Mouse (Mus musculus): ENCODE measurements around the gene Svbp. TPM values are rescaled to one million over a fixed set of nuclear protein-coding genes. Genes with fewer than 3 reads are reported as not detected.
A peak's percentile ranks its signal among the peaks of the same experiment; 100 is the strongest.

The Svbp gene
- total RNA-seq, 2 experiments from 2014 or later: 21.1 to 25.3 TPM

DNA sequence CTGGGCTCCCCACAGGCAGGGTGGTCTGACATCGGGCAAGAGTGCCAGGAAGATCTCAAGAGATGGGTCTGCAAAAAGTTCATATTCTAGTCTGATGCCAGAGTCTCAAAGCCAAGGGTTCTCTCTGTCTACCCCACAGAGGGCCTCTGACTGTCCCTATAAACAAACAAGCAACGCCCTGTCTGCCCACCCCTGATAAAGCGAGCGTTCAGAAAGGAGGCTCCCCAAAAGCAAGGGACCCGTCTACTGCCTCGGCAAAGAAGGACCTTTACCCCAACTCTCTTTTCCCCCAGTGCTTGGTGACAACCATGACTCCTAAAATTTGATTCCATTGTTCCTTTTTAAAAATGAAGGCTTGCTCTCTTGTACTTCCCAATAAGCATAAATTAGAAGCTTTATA lies 5.2 kb upstream of the Svbp start, which contains the start of gene Ermap:
TSS of gene Ermap (minus strand) at position 148 of the 400 bp plus-strand sequence.
- DNase-seq (ENCODE audit: low spot score in 2 of 2): no peak

DNA sequence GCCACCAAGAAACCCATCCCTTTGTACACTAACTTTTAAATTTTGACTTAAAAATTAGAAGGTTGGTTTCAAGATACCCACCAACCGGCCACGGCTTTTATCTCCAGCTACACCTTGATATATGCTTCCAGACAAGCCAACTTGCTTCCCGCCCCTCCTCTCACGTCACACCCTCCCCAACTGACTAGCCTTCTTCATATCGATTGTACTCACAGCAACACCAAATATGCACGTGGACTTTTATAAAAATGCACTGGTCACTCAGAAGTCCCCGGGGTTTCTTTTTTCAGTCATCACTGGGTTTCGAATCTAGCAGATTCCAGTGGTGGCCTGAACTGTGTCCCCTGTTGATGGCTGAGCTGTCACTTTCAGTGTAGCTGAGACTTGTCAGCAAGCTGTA lies 4.5 kb upstream of the Svbp start:
- DNase-seq (ENCODE audit: low spot score in 2 of 2): no peak

DNA sequence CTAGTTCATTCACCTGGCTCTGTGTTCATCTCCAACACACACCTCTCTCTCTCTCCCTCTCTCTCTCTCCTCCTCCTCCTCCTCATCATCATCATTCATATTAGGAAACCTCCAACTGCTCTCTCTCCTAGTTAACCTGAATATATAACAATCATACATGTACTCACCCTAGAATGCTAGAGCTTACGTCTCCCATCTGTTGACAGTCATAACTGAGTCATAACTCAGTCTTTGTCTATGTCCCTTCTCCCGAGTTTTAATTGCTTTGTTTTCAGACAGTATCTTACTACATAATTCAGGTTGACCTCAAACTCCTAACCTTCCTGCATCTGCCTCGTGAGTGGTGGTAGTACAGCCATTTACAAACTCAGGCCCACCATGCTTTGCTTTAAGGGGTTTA lies 3.8 kb upstream of the Svbp start:
- no peak for DNase-seq (ENCODE audit: low spot score in 2 of 2)

DNA sequence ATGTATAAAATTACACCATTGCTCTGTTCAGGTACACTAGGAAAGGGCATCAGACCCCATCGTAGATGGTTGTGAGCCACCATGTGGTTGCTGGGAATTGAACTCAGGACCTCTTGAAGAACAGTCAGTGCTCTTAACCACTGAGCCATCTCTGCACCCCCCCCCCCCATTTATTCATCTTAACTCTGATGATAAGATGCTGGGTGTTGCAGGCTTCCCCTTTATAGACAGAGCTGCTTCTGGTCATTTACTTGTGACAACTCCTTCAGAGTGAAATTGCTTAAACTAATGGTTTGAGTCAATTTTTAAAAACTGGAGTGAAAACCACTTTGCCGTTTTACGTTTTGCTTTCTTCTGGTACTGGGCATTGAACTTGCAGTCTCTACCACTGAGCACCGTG lies 2.3 kb upstream of the Svbp start:
- DNase-seq (ENCODE audit: low spot score in 2 of 2): no peak

DNA sequence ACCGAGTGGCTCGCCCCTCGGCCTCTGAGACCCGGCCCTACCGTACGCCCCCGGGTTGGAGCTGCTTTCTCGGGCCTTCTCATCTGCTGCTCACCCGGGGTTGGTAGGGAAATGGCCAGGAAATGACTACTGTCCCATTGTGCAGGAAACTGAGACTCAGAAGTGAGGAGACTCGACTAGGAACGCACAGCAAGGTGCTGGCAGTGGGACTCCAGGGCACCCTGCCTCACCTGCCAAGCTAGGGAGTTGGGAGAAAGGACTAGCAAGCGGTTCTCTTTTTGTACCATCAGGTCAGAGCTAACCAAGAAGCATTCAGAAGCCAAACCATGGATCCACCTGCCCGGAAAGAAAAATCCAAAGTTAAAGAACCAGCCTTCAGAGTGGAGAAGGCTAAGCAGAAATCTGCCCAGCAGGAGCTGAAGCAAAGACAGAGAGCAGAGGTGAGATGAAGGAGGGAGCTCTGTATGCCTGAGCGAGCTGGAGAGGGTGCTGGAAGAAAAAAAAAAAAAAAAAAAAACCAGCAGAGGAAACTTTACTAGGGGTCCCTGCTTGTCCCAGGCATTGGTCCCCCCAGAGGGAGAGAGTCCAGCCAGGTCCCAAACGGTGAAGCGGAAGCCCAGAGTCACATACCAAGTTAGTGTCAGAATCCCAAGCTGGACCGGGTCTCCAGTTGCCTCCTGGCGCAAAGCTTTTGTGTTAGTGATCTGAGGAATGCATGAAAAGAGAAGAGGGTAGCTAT lies 645 bp downstream of the Svbp start:
- DNase-seq (ENCODE audit: low spot score in 2 of 2): peak in 1 of 2 experiments; percentile 26

DNA sequence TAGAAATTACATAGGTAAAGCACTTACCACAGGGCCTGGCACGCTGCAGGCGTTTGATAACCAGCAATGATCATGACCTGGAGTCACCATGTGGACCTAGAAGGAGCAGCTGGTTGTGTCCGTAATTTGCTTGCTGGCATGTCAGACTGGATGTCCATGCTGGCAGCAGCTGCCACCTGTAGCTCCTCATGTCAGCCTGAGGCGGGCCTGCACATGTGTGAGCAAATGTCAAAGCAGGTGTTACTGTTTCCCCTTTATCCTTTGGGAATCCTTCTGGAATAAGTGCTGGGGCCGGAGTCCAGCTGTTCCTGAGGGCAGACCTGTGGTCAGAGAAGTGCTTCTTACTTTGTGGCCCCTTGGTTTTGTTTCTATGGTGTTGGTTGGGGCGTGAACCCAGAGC lies 3.0 kb downstream of the Svbp start:
- DNase-seq (ENCODE audit: low spot score in 2 of 2): no peak

DNA sequence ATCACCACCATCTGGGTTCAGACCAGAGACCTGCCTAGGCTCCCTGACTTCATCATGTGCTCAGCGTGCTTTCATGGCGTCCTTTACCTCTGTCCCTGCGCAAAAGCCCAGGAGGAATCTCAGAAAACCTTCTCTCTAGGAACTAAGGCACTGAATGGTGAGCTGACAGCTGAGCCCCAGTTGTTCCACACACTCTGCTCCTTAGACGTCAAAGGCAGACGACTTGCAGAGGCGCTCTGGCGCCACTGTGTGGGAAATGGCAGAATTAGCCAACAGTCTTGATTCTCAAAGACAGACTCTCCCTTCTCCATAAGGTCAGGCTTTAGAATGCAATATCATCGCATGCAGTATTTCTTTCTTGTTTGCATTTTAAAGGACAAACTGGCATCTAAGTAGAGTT lies 9.6 kb downstream of the Svbp start:
- DNase-seq (ENCODE audit: low spot score in 2 of 2): peak; percentile 27 to 52

DNA sequence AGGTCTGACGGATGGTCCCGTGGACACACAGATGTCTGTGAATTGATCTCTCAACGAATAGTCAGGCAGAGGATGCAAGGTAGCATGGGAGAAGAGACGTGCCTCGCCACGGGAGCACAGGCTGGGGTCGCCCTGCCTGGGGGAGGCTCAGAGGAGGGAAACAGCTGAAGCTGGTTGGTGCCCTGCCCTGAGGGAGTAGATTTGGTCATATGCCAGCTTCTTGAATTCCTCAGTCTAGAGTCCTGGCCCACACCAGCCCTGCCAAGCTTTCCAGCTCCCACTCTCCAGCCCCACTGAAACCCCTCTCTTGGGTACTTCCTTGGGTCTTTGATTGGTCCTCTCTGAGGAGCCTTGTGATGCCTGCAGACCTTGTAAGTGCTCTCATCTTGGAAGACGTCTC lies 21.6 kb downstream of the Svbp start:
- DNase-seq (ENCODE audit: low spot score in 2 of 2): no peak

DNA sequence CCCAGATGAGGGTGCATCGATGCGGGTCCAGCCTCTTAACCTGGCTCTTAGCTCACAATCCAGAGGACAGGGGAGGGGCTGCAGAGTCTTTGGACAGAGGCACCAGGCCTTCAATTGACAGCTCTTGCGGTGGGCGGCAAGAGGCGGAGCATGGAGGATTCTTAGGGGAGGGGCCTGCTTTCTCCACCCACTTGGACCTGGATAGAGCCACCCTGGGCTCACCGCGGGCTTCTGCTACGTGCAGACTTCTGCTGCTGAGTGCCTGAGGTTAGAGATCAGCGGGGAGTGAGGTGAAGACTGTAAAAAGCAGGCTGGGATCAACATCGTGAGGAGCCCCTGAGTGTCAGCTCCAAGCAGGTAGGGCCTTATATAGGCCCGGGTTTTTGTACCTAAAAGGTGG lies 23.1 kb downstream of the Svbp start, which contains the start of gene Tmem269:
TSS of gene Tmem269 (minus strand) at position 49 of the 400 bp plus-strand sequence.
- DNase-seq (ENCODE audit: low spot score in 2 of 2): no peak

DNA sequence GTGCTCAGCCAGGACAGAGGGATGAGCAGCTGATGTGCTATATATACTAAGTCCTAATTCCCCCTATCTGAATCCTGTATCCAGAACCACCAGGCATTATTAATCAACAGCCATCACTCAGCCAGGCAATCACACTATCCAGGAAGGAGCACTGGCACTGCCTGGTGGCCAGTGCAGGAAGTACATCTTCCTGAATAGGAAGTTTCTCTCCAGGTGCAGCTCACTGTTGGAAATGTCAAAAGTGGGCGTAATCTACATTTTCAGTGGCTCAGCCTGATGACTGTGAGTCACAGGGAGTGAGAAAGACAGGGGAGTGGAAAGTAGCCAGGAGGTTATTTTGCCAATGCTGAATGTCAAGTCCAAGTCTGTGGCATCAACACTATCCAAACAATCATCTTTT lies 28.6 kb downstream of the Svbp start:
- peak in 1 of 2 experiments; percentile 29 for DNase-seq (ENCODE audit: low spot score in 2 of 2)

DNA sequence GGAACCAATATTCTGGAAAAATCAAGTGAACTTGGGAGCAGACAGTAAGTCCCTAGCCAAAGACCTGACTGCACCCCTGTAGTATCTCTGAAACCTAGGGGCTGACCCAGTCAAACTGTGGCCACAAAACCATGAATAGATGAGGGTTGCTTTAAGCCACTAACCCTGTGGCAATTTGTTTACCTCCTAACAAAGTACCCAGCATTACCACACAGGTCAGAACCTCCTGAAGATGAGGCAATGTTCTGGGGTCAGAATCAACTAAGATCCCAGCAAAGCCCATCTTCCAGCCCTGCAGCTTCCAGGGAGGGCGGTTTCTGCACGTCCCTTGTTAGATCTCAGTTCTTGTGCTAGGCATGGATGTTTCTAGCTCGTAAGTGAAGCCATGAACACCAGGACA lies 29.4 kb downstream of the Svbp start:
- no peak for DNase-seq (ENCODE audit: low spot score in 2 of 2)

DNA sequence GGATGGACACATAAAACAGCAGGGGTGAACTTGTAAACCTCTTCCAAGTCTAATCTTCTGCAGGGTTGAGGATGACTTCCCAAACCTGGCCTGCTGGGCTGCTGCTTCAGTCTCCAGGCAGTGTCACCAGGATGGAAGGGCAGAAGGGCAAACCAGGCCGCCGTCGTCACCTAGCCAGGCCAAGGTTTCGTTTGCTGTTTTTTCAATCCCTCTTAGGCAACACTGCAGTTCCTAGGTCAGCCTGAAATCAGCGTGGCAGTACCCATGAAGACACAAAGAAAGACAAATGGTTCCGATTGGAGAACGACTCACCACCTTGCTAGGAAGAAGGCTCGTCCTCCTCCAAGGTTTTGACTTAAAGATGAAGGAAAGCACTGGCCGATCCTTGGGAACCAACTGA lies 30.6 kb downstream of the Svbp start:
- DNase-seq (ENCODE audit: low spot score in 2 of 2): no peak

DNA sequence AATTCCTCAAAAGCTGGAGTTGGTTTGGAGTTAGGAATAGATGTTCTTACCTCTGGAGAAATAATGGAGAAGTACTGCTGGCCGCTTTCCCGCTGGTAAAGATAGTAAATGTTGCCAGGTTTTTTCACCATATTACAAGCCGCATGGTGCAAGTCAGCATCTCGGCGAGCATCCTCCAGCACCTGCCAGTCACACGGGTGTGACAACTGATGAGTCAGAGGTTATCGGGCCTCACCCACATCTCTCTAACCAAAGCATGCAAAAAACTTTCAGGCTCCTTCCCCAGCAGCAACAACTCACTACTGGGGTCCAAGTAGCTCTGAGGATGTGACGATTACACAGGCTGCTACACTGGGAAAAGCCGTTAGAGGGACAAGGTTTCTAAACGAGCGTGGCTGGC lies 31.6 kb downstream of the Svbp start:
- no peak for DNase-seq (ENCODE audit: low spot score in 2 of 2)

DNA sequence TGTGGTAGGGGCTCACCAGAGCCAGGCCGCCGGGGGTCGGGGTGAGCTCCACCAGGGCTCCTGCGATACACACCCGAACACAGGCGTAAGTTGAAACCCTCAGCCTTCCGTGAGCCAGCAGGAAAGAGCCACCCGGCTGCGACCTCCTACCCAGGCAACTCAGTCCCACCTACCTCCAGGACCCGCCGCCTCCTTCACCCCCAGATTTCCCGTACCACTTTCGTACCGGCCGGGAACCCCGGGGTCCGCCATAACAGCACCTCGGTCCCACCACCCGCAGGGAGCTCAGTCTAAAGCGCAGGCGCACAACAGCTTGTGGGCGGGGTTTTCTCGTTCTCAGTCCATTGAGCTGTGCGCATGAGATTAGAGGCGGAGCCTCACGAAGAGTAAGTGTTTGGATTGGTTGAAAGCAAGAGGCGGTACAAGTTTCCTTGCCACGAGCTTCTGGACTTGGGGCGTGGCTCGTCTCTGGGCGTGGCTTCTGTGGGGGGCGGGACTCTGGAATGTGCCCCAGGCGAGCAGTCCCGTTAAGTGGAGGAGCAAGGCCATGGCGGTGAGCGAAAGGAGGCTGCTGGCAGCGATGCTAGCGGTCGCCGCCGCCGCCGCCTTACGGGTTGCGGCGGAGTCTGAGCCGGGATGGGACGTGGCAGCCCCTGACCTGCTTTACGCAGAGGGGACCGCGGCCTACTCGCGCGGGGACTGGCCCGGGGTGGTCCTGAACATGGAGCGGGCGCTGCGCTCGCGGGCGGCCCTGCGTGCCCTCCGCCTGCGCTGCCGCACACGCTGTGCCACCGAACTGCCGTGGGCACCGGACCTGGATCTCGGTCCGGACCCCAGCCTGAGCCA lies 37.5 kb downstream of the Svbp start, which contains the start of the genes AU022252 and P3h1:
TSS of gene AU022252 (minus strand) at position 303 of the 846 bp plus-strand sequence.
TSS of gene P3h1 (plus strand) at position 506 of the 846 bp plus-strand sequence.
- DNase-seq (ENCODE audit: low spot score in 2 of 2): peak; percentile 98 to 99

DNA sequence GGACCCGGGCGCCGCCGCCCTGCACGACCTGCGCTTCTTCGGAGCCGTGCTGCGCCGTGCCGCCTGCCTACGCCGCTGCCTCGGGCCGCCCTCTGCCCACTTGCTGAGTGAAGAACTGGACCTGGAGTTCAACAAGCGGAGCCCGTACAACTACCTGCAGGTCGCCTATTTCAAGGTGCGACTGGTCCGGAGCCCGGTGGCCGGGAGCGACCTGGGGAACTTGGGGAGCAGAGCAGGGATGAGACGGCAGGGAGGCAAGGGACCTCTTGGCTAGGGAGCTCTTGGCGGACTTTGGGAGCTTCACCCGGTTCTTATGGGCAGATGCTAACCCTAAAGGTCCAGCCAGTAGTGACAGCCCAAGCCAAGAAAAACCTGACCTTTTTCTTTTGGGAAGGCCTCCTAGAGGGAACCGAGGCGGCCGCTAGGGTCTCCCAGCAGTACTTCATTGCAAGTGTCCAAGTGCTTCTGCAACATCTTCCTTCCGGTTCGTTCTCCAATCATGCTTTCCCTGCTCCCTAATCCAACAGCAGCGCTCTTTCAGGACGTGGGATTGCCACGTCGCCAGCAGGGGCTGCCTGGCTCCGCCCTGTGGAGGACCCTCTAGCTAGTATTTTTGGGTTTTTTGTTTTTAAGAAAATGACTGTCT lies 38.3 kb downstream of the Svbp start:
- DNase-seq (ENCODE audit: low spot score in 2 of 2): peak; percentile 41 to 71

DNA sequence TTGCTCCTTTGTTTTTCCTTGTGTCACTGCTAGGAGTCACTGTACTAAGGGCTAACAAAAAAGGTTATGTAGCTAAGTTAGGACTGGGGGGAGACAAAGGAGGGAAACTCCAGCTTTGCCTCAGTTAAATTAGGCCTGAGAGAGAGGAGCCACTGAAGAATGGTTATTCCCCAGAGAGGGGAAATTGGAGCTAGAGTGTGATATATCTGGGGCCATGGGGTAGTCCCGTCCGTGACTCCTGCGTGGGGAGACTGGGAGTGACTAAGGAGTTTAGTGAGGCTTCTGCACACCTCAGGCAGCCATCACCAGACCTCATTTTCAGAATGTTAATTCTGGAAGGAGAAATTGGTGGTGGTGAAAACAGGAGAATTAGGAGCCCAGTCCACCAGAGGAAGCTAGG lies 39.2 kb downstream of the Svbp start:
- DNase-seq (ENCODE audit: low spot score in 2 of 2): no peak

DNA sequence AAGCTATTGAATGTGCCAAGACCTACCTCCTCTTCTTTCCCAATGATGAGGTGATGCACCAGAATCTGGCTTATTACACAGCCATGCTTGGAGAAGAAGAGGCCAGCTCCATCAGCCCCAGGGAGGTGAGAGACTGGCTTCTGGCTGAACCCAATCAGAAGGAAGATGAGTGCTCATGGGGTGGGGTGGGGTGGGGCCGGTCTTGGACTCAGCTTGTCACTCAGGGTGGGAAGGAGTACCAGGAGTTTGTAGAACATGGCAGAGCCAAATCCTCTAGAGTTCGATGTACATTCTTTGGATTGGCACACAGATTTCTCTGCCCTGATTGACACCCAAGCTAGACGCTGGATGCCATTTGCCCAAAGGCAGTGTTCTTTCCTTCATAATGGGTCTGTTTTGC lies 43.6 kb downstream of the Svbp start:
- DNase-seq (ENCODE audit: low spot score in 2 of 2): no peak

DNA sequence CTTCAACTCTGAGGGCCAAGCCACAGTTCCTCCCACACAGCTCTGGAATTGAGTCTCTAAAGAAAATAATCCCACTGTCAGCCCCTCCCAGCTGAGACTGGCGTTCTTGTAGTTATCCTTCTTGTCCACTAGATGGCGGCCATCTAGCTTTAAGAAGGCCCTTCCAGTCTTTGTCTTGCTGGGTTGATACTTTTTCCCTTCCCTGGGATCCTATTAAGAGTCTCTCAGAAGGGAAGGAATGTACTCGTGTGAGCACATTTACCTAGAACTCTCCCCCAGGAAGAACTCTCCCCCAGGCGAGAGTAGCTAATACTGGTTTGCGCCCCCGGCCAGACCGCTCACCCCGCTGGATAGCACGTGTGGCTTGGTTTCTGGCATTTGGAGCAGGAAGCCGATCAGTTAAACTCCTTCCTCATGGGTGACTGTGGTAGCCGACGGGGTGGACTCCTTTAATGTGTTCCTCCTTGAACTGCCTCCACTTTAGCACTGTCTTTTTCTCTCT lies 44.1 kb downstream of the Svbp start:
- peak; percentile 32 to 58 for DNase-seq (ENCODE audit: low spot score in 2 of 2)

DNA sequence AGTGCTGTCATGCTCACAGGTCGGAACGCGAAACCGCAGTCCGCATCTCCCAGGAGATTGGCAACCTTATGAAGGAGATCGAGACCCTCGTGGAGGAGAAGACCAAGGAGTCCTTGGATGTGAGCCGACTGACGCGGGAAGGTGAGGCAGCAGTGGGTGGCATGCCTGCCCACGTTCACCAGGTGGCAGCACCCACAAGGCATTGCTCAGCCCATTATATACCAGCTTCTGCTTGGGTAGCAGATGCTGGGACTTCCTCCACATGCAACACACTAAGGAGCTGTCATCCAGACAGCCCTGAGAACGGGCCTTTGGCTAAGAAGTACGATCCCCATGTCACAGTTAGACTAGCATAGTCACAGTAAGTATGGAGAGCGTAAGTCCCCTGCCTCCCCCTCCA lies 46.6 kb downstream of the Svbp start:
- DNase-seq (ENCODE audit: low spot score in 2 of 2): peak; percentile 31 to 54

DNA sequence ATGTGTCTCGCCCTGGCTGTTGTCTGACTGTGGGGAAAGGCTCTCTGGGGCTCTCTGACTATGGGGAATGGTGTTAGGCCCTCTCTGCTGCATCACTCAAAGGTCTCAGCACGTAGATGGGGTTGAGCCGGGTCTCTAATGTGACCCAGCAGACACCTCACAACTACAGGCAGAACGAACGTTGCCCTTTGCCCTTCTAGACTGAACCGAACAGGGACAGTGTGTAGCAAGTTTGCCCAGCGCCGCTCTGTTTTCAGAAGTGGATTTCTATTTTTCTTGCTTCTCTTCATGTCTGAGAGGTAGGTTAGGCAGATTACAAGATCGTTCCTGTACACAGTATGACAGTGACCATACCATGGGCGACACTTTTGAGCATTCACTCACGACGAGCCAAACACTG lies 47.5 kb downstream of the Svbp start:
- DNase-seq (ENCODE audit: low spot score in 2 of 2): no peak

DNA sequence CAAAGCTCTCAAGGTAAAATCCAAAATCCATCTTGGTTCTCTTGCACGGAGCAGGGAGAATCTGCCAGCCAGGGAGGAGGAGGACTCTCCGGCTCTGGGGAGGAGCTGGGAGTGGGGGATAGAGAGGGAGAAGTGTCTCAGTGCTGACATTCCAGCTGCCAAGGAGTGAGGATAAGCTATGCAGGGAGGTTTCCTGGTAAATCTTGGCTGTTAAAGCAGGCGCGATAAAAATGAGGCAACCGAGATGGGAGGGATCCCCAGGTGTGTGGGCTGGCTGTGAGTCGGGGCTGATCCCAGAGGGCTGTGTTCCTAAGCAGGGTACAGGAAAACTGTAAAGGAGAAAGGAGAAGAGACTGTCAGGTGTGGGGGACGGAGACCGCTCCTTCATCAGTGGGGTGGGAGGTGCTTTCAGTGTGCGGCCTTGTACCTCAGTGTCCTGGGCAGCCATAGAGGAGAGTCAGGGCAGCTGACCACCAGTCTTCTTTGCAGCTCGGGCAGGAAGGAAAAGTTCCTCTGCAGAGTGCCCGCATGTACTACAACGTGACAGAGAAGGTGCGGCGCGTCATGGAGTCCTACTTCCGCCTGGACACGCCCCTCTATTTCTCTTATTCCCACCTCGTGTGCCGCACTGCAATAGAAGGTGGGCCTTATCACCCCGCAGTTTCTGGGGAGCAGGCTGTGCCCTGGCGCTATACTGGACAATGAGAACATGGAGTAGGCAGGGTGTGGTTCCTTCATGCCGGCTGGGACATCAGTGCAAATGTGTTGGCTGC lies 49.5 kb downstream of the Svbp start:
- DNase-seq (ENCODE audit: low spot score in 2 of 2): no peak
